ENCODE assay signal across 7 mouse cellular contexts in the genomic region with DNA sequence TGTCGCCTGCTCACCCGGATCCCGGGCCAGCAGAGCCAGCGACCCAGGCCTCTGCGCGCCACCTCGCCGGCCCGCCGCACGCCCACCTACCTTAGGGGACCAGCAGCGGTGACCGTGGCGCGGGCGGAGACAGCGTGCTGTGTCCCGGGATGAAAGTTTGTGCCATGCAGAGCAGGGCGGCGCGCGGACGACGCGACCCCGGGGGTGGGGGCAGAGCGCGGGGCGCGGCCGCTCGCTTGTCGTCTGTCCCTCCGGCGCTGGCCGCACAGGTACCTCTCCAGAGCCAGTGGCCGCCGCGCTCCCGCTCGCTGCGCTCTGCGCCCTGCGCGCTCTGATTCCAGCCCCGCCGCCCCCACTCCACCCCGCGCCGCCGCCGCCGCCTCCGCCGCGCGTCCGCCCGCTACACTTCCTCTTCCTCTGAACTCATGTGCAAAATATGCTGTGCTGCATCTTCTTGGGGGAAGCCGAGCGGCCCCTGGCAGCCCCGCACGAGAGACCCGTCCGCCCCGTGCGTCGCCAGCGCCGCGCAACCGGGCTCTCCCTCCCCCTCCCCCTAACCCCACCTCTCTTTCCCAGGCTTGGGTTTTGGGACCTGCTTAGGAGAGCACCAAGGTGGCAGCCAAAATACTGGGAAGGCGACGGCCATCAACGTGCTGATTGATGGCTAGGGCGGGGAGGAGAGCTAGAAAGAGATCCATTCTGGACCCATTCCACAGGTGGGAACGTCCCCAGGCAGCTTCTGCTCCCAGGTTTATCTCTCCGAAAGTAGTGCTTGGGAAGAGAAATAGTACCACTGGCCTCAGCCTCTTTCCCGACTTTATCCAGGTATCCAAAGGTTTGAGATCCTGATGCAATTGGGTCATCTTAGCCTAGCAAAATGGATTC. TPM values are rescaled to one million over a fixed set of nuclear protein-coding genes. Genes with fewer than 3 reads are reported as not detected.
A peak's percentile ranks its signal among the peaks of the same experiment; 100 is the strongest.
DNase-seq lines count a peak whose midpoint lies in the region; ATAC-seq and TF ChIP-seq lines count a peak whose summit lies in the region.

A gene (minus strand): TSS at position 544 of the 885 bp plus-strand sequence.

- no peaks in the 10 kb centered on the region for H3K4me1 ChIP-seq in G1E (ENCODE audit: insufficient read depth, low read depth, low read length)
- H3K4me1 ChIP-seq in hindbrain, embryonic 16.5 days (ENCODE audit: control insufficient read depth, insufficient read depth, low read depth, low read length), result peaks cover 24% of the 10 kb centered on the region

- H3K27me3 ChIP-seq in G1E (ENCODE audit: insufficient read depth, low read length), result no peaks in the 10 kb centered on the region
- 0 out of 2 replicates have a peak, but pooled peaks cover 5% of the 10 kb centered on the region for H3K27me3 ChIP-seq in hindbrain, embryonic 16.5 days (replicated peaks; ENCODE audit: control insufficient read depth, insufficient read depth, low read length)

- no peak for DNase-seq in G1E (ENCODE audit: low spot score)
- DNase-seq in adrenal gland, postnatal 4 days (ENCODE audit: low spot score in 2 of 2), result peak in 1 of 2 experiments; percentile 25
- peak; percentile 66 for DNase-seq in gastrocnemius, postnatal 10 days
- peak in 1 of 2 experiments; percentile 71 for DNase-seq in left cerebral cortex, postnatal 10 days (ENCODE audit: extremely low spot score in 1 of 2, low spot score in 2 of 2)
- peak; percentile 75 to 82 for DNase-seq in spleen, adult 18-20 months

- TF ChIP-seq CTCF in G1E (IDR thresholded peaks at IDR 0.05; ENCODE audit: low read depth, low read length), result no peak

- no peak for ATAC-seq in G1E (ENCODE audit: extremely low read depth, insufficient number of reproducible peaks, low FRiP score, poor library complexity, severe bottlenecking)
- peak; percentile 46 for ATAC-seq in hindbrain, embryonic 16.5 days
- peak; percentile 33 for ATAC-seq in megakaryocyte progenitor cell, adult 5-6 weeks (replicated peaks; ENCODE audit: poor library complexity)

- H3K9me3 ChIP-seq in G1E (replicated peaks), result peaks cover 78% of the 10 kb centered on the region
- H3K9me3 ChIP-seq in hindbrain, embryonic 16.5 days (ENCODE audit: control insufficient read depth, low read length), result no peaks in the 10 kb centered on the region

- WGBS in hindbrain, embryonic 16.5 days, result 1% methylated on average over 66 of the region's 79 CpGs

- peak within 1 kb of the TSS; percentile 4; the same call in 1 of the 2 replicates for H3K4me3 ChIP-seq in G1E (ENCODE audit: low read depth, low read length)
- peak within 1 kb of the TSS; percentile 79 for H3K4me3 ChIP-seq in hindbrain, embryonic 16.5 days (ENCODE audit: low read length)

- H3K9ac ChIP-seq in hindbrain, embryonic 16.5 days (ENCODE audit: low read depth, low read length), result peak within 1 kb of the TSS; percentile 74

- H3K36me3 ChIP-seq in G1E (replicated peaks), result no peaks in the 10 kb centered on the region
- H3K36me3 ChIP-seq in hindbrain, embryonic 16.5 days (ENCODE audit: control insufficient read depth, insufficient read depth, low read length), result no peaks in the 10 kb centered on the region

- peak within 1 kb of the TSS; percentile 100 for H3K4me2 ChIP-seq in hindbrain, embryonic 16.5 days (ENCODE audit: low read length)

- H3K27ac ChIP-seq in hindbrain, embryonic 16.5 days (ENCODE audit: low read depth, low read length), result 0 out of 2 replicates have a peak within 1 kb of the TSS, but pooled peaks have one; percentile 29

- intact Hi-C loops in left cerebral cortex, postnatal 10 days (cut with DNase I), result loop anchor here (2.0 to 5.0 kb wide), 2 partner anchors 222 to 238 kb away; no protein-coding TSS in a partner anchor

RNA-seq across cellular contexts. Expression of the gene that starts here (rescaled TPM):
- total RNA-seq in G1E (2014; fragmentation: Nextera tagmentation) (not detected in 2 replicates), G1E (2017) (not detected in 2 replicates)
- not detected in 2 replicates for polyA plus RNA-seq in G1E (2012)
- total RNA-seq in adrenal gland, postnatal 4 days (2021), result 10 to 100 TPM; 16.0 to 16.9 TPM
- 10 to 100 TPM; 57.9 to 62.0 TPM for total RNA-seq in gastrocnemius, postnatal 10 days (2021)
- 21.1 and 24.3 TPM in 2 replicates for polyA plus RNA-seq in hindbrain, embryonic 16.5 days (2015; fragmentation: Nextera tagmentation; extraction: Ambion mirVana)
- total RNA-seq in left cerebral cortex, postnatal 10 days (2021), result 10 to 100 TPM; 12.5 to 13.2 TPM
- total RNA-seq in megakaryocyte progenitor cell, adult 5-6 weeks (2015), result 13.2 and 15.5 TPM in 2 replicates
- 29.8 and 36.5 TPM in 2 replicates for total RNA-seq in megakaryocyte progenitor cell, adult 5-6 weeks (2017)

Comparison
In these comparisons a context has a peak if more than half of its experiments do, and no peak if none do; other contexts are left out.
1. RNA of the gene that starts here (total RNA-seq): 57.9 to 62.0 TPM in gastrocnemius, postnatal 10 days, 13.2 to 36.5 TPM in megakaryocyte progenitor cell, adult 5-6 weeks, 16.0 to 16.9 TPM in adrenal gland, postnatal 4 days and 12.5 to 13.2 TPM in left cerebral cortex, postnatal 10 days; not detected in G1E; every median in the first group is over 10 times any median in the second.
2. RNA of the gene that starts here (polyA plus RNA-seq): 21.1 to 24.3 TPM in hindbrain, embryonic 16.5 days; not detected in G1E; every median in the first group is over 10 times any median in the second.